Mouse (Mus musculus): ENCODE measurements around the gene Ppp3ca.

DNA sequence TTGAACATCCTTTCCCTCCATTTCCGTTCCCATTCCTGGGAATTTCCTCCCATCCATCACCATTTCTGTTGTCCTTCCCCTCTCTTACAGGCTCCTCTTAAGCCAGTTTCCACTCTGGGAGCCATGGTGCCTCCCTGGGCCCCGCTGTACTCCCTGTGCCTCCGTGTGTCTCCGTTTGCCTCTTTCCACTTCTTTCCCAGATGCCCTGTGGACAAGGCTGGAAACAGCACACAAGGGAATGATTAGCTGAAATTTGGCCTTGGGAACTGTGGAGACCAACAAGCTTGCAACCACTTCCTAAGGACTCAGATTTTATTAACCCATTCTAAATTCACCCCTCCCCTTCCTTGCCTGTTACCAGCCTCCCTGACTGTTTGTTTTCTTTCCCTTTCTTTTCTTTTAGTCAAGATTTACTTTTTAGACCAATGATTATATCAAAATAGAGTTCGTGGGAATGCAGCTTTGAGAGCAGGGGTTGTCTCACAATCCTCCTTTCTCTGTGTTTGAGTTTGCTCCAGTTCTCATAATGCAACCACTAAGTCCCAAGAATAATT lies 93.9 kb downstream of the Ppp3ca start:
- no peak for TF ChIP-seq CTCF (IDR thresholded peaks at IDR 0.05; ENCODE audit: extremely low read depth, insufficient read depth, insufficient read length, insufficient replicate concordance)
- no peak for TF ChIP-seq POLR2A (IDR thresholded peaks at IDR 0.05; ENCODE audit: low read depth, low read length)
